Comparison of ENCODE assay signal across 8 mouse cellular contexts in genomic region chr7:34654441-34655085, GRCm38 (mm10). TPM values are rescaled to one million over a fixed set of nuclear protein-coding genes. Genes with fewer than 3 reads are reported as not detected.
DNase-seq lines count a peak whose midpoint lies in the region; ATAC-seq and TF ChIP-seq lines count a peak whose summit lies in the region.

No protein-coding gene starts in this region.

- H3K36me3 ChIP-seq in testis, adult 2 months (ENCODE audit: control insufficient read depth, insufficient read depth, low read length), result no peaks in the 10 kb centered on the region
- H3K36me3 ChIP-seq in liver, embryonic 16.5 days (ENCODE audit: control insufficient read depth, insufficient read depth), result no peaks in the 10 kb centered on the region

- H3K27ac ChIP-seq in testis, adult 2 months (ENCODE audit: control insufficient read depth, insufficient read depth, low read depth, low read length), result peak overlapping the region; percentile 77
- peak overlapping the region; percentile 29; the same call in 1 of the 2 replicates for H3K27ac ChIP-seq in liver, embryonic 16.5 days (ENCODE audit: low read length)

- H3K4me3 ChIP-seq in testis, adult 2 months (ENCODE audit: control insufficient read depth, low read depth, low read length), result peak overlapping the region; percentile 87
- peak overlapping the region; percentile 57 for H3K4me3 ChIP-seq in liver, embryonic 16.5 days (ENCODE audit: low read depth, low read length)

- no peaks in the 10 kb centered on the region; the same call in 1 of the 2 replicates for H3K27me3 ChIP-seq in testis, adult 2 months (ENCODE audit: control insufficient read depth, insufficient read depth, low read length)
- H3K27me3 ChIP-seq in liver, embryonic 16.5 days (ENCODE audit: control insufficient read depth, insufficient read depth, low read depth, low read length), result peaks cover 45% of the 10 kb centered on the region

- peaks cover 19% of the 10 kb centered on the region for H3K4me1 ChIP-seq in testis, adult 2 months (ENCODE audit: control insufficient read depth, insufficient read depth, low read length)
- no peaks in the 10 kb centered on the region; the same call in 1 of the 2 replicates for H3K4me1 ChIP-seq in liver, embryonic 16.5 days (ENCODE audit: control insufficient read depth, low read depth, low read length)

- peak; percentile 12 for ATAC-seq in common myeloid progenitor, adult 5-6 weeks (replicated peaks; ENCODE audit: low read depth, poor library complexity, severe bottlenecking)
- peak; percentile 12; the same call in 1 of the 2 replicates for ATAC-seq in granulocyte monocyte progenitor cell, adult 5-6 weeks (replicated peaks; ENCODE audit: poor library complexity, severe bottlenecking)
- no peak for ATAC-seq in liver, embryonic 16.5 days (ENCODE audit: low read depth)

- DNase-seq in testis, postnatal 14 days (ENCODE audit: low spot score), result no peak
- peak; percentile 55 for DNase-seq in kidney, adult 9 months
- DNase-seq in ovary, postnatal 14 days (ENCODE audit: low spot score), result peak; percentile 56
- DNase-seq in spleen, postnatal 4 days (ENCODE audit: low spot score in 2 of 2), result no peak

- WGBS in liver, embryonic 16.5 days (ENCODE audit: insufficient replicate concordance), result under 1% methylated on average over 49 of the region's 81 CpGs

- TF ChIP-seq POLR2A in testis, adult 2 months (IDR thresholded peaks at IDR 0.05; ENCODE audit: control insufficient read depth, low read depth, low read length), result no peak

- peak overlapping the region; percentile 65 for H3K4me2 ChIP-seq in liver, embryonic 16.5 days (ENCODE audit: low read depth, low read length)

- TF ChIP-seq CTCF in testis, adult 2 months (IDR thresholded peaks at IDR 0.05; ENCODE audit: control insufficient read depth, insufficient read depth, insufficient replicate concordance, low read depth, low read length), result no peak

- no peaks in the 10 kb centered on the region for H3K9me3 ChIP-seq in liver, embryonic 16.5 days (replicated peaks; ENCODE audit: control insufficient read depth, low read length)

- peak overlapping the region; percentile 36 for H3K9ac ChIP-seq in liver, embryonic 16.5 days (ENCODE audit: low read depth, low read length)

RNA-seq across cellular contexts. Expression of gene Kctd15, which starts 2.0 kb away (rescaled TPM):
- 2.6 and 3.3 TPM in 2 replicates for polyA plus RNA-seq in testis, adult 2 months (2012; rRNA removed)
- total RNA-seq in common myeloid progenitor, adult 5-6 weeks (2017), result not detected in 2 replicates
- 0.85 TPM in 1 of 2 replicates, not detected in the other for total RNA-seq in granulocyte monocyte progenitor cell, adult 5-6 weeks (2014; fragmentation: Nextera tagmentation)
- not detected in 2 replicates for total RNA-seq in granulocyte monocyte progenitor cell, adult 5-6 weeks (2017)
- 0.36 and 0.48 TPM in 2 replicates for polyA plus RNA-seq in liver, embryonic 16.5 days (2015; fragmentation: Nextera tagmentation; extraction: Ambion mirVana)

Comparison
In these comparisons a context has a peak if more than half of its experiments do, and no peak if none do; other contexts are left out.
1. DNase-seq: peak in kidney, adult 9 months (single experiment) and ovary, postnatal 14 days (single experiment); none in testis, postnatal 14 days (single experiment) and spleen, postnatal 4 days (0 of 2).